Mouse (Mus musculus) forebrain, embryonic 11.5 days (tissue): ENCODE measurements around the gene Zbtb44. TPM values are rescaled to one million over a fixed set of nuclear protein-coding genes. Genes with fewer than 3 reads are reported as not detected.
A peak's percentile ranks its signal among the peaks of the same experiment; 100 is the strongest.

Source experiments
- ATAC-seq: fragments of 200-750 bp; cut with Nextera tagmentation; replicated peaks from 2 replicates; pipeline ENCODE4 v1.8.0; 2017; ENCODE audit warnings: moderate TSS enrichment; ENCODE audit not compliant: low FRiP score
- DNase-seq: peaks from one replicate; pipeline ENCODE4 v3.0.0-alpha.2; 2017; ENCODE audit warnings: low spot score
- H3K27ac ChIP-seq: fragments of 300-500 bp; sonication (generic); 2 replicates; pipeline ENCODE4 v1.5.1; 2014; ENCODE audit warnings: low read depth, low read length
- H3K27me3 ChIP-seq: fragments of 300-500 bp; sonication (generic); 2 replicates; pipeline ENCODE4 v1.6.1; 2014; ENCODE audit warnings: mild to moderate bottlenecking, low read length, mixed read lengths; ENCODE audit not compliant: control insufficient read depth, insufficient read depth
- H3K36me3 ChIP-seq: fragments of 300-500 bp; sonication (generic); 2 replicates; pipeline ENCODE4 v1.6.1; 2014; ENCODE audit warnings: mild to moderate bottlenecking, low read length, moderate library complexity, mixed read lengths; ENCODE audit not compliant: control insufficient read depth, insufficient read depth
- H3K4me1 ChIP-seq: fragments of 300-500 bp; sonication (generic); replicated peaks from 2 replicates; pipeline ENCODE4 v1.6.1; 2014; ENCODE audit warnings: low read length, mixed read lengths; ENCODE audit not compliant: control insufficient read depth, insufficient read depth
- H3K4me2 ChIP-seq: fragments of 300-500 bp; sonication (generic); 2 replicates; pipeline ENCODE4 v1.6.1; 2014; ENCODE audit warnings: low read depth, mild to moderate bottlenecking, low read length, moderate library complexity, mixed read lengths; ENCODE audit not compliant: severe bottlenecking
- H3K4me3 ChIP-seq: fragments of 300-500 bp; sonication (generic); 2 replicates; pipeline ENCODE4 v1.5.1; 2014; ENCODE audit warnings: low read depth, low read length
- H3K9ac ChIP-seq: fragments of 300-500 bp; sonication (generic); 2 replicates; pipeline ENCODE4 v1.6.1; 2014; ENCODE audit warnings: low read length
- H3K9me3 ChIP-seq: fragments of 300-500 bp; sonication (generic); 2 replicates; pipeline ENCODE4 v1.6.1; 2016; ENCODE audit warnings: low read length, mixed read lengths; ENCODE audit not compliant: control insufficient read depth
- WGBS: fragments of 180-500 bp; shearing (Covaris S2); extraction: QIAGEN DNeasy Blood & Tissue Kit; methylation state at CpG from one replicate; pipeline ENCODE4 v1.1.7; 2014; 5-methylcytosine and 5-hydroxymethylcytosine counted together
- polyA plus RNA-seq: library from polyadenylated mRNA; unstranded; fragments of >200 nt; fragmentation: Nextera tagmentation; extraction: Ambion mirVana; gene quantifications from 2 replicates; pipeline ENCODE4 v1.2.1, GENCODE M21; 2014

Gene Zbtb44
- polyA plus RNA-seq, 1 experiment from 2014 or later = 5.8 TPM

DNA sequence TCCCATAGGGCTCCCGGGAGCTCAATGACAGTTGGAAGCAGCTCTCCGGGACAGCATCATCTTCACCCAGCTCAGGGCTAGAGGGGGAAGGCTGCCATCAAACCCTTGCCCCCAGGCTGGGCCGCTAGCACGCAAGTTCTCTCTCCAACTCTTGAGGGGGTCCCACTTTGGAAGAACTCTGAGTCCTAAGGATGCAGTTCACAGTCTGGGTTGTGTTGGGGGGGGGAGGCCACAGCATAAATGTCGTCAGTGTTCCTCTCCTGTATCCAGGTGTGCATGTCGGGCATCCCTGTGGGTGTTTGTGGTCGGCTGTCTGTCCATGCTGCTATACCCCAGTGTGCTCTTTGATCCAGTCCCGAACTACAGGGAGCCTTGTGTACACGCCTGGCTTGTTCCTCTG, 59.1 kb downstream of the Zbtb44 start:
- ATAC-seq (no peak), DNase-seq (no peak)
- H3K4me2 ChIP-seq = no peak overlapping the region
- no peak overlapping the region for H3K9ac ChIP-seq
- H3K27ac ChIP-seq = no peak overlapping the region
- no peaks in the 10 kb centered on the region for H3K9me3 ChIP-seq
- no peaks in the 10 kb centered on the region for H3K4me1 ChIP-seq
- H3K27me3 ChIP-seq = no peaks in the 10 kb centered on the region
- H3K4me3 ChIP-seq = no peak overlapping the region
- WGBS = 85% methylated on average over 9 of the region's 9 CpGs
- H3K36me3 ChIP-seq = no peaks in the 10 kb centered on the region

DNA sequence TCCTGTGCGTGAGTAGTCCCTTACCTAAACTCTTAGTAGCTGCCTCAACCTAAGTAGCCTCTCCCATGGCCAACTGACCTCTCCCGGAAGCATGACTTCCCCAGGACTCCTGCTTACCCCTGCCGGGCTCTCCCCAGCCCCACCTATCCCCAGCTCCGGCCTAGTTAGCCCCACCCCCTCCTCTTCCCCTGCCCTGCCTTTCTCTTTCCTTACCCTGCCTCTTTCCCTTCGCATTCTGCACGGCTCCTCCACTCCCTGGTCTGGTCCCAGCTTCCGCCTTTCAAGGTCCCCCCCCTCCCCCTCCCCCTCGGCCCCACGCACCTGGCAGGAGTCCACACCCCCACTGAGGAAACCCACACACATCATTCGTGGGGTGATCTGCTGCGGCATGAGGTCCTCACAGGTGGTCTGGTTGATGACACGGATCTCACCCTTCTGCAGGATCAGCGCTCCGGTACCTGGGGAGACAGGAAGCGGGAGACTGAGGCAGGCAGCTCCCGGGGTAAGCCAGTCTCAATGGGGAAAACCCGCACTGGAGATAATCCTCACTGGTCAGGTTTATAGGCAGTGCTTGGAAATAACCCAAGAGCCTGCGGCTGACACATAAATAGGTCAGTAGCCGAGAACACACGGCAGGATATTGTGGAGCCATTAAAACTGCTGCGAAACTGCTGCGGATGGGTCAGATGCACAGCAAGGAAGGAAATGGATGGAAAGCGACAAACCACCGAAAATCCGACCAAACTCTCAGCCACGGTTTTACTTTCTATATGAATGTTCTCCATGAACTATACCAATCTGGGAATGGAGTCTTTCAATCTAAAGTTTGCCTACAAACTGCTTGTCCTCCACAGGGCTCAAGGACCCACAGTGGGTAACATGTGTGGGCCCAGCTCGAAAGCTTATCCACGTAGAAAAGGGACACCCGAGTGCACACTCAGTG, 59.9 kb downstream of the Zbtb44 start:
- Histone ChIP-seq H3K4me1 (no peaks in the 10 kb centered on the region), H3K27ac (no peak overlapping the region), H3K27me3 (no peaks in the 10 kb centered on the region), H3K9ac (no peak overlapping the region), H3K4me2 (no peak overlapping the region), H3K4me3 (no peak overlapping the region), H3K36me3 (no peaks in the 10 kb centered on the region), H3K9me3 (no peaks in the 10 kb centered on the region)
- ATAC-seq (no peak), DNase-seq (no peak)
- WGBS = 81% methylated on average over 27 of the region's 29 CpGs

DNA sequence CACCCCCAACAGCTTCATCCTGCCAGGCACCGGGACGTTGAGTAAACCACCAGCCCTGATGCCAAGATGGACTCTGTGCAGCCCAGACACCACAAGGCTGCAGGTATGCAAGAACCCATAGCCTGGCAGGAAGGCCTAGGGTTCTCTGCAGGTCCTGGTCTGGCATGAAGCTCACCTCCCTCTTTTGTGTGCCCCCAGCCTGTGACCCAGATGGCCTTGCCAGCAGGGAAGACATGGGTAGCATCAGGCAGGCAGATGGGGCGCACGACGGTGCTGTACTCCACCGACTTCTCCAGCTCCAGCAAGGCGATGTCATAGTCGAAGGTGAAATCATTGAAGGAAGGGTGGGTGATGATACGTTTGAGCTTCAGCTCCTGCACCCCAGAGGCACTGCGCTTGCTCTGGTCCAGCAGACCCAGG, 60.7 kb downstream of the Zbtb44 start:
- no peak overlapping the region for H3K27ac ChIP-seq
- H3K4me3 ChIP-seq = no peak overlapping the region
- no peaks in the 10 kb centered on the region for H3K36me3 ChIP-seq
- no peaks in the 10 kb centered on the region for H3K4me1 ChIP-seq
- H3K4me2 ChIP-seq = no peak overlapping the region
- H3K27me3 ChIP-seq = no peaks in the 10 kb centered on the region
- 95% methylated on average over 10 of the region's 10 CpGs for WGBS
- no peak overlapping the region for H3K9ac ChIP-seq
- ATAC-seq = no peak
- H3K9me3 ChIP-seq = no peaks in the 10 kb centered on the region
- peak; percentile 20 for DNase-seq

DNA sequence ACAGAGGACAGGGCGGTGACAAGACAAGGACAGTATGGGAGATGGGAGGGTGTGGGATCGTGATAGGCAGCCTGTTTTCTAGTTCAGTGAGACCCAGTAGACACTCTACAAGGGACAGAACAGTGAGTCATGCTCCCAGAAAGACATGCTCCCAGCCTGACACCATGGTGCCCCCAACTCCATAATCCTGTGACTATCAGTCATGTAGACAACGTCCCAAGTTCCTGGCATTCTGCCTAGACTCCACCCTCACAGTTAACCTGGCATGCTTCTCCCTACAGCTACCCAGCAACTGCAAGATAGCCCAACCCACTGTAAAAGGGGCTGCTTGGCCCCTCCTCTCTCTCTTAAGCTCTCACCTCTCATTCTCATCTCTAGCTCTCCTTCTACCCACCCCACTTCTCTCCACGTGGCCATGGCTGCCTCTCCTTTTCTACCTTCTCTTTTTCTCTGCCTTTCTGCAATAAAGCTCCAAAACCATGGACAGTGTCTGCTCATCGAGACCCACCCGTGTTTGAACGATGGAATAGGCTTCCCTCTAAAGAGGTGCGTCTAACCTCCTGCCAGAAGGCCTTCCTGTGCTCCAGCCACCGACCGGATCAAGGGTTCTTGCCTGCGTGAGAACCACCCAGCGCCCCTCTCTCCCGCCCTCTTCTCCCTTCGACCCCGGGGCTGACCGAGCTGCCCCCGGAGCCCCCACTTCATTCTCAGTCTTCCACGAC, 61.8 kb downstream of the Zbtb44 start:
- 93% methylated on average over 18 of the region's 18 CpGs for WGBS
- H3K27ac ChIP-seq = no peak overlapping the region
- DNase-seq (peak; percentile 24), ATAC-seq (no peak)
- no peak overlapping the region for H3K4me2 ChIP-seq
- no peaks in the 10 kb centered on the region for H3K4me1 ChIP-seq
- no peak overlapping the region for H3K4me3 ChIP-seq
- no peaks in the 10 kb centered on the region for H3K9me3 ChIP-seq
- no peaks in the 10 kb centered on the region for H3K36me3 ChIP-seq
- H3K9ac ChIP-seq = no peak overlapping the region
- H3K27me3 ChIP-seq = no peaks in the 10 kb centered on the region

DNA sequence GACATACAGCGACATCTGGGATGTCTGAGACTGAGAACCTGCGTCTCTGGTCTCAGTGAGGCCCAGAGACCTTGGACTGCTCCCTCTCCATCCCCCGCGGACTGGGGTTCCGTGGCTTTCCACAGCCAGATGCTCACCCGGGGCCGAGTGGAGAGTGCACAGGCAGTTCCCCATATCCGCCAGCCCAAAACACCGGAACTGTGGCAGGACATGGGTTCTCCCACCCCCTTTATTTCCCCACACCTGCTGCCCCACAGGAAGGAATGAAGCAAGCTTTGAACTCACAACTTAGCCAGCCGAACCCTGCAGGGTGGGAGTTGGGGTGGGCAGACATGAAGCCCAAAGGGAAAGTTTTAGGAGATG, 62.4 kb downstream of the Zbtb44 start:
- Histone ChIP-seq H3K4me1 (no peaks in the 10 kb centered on the region), H3K9ac (no peak overlapping the region), H3K4me3 (no peak overlapping the region), H3K27me3 (no peaks in the 10 kb centered on the region), H3K36me3 (no peaks in the 10 kb centered on the region), H3K9me3 (no peaks in the 10 kb centered on the region), H3K4me2 (no peak overlapping the region), H3K27ac (no peak overlapping the region)
- peak; percentile 43 for DNase-seq
- no peak for ATAC-seq
- WGBS = 95% methylated on average over 10 of the region's 10 CpGs

GRCm38 (mm10) chr9:31097088-31098082, 66.9 kb downstream of the Zbtb44 start:
- H3K9me3 ChIP-seq = no peaks in the 10 kb centered on the region
- DNase-seq = peak; percentile 27
- no peaks in the 10 kb centered on the region for H3K4me1 ChIP-seq
- no peak overlapping the region for H3K4me3 ChIP-seq
- no peak overlapping the region for H3K4me2 ChIP-seq
- no peak for ATAC-seq
- no peak overlapping the region for H3K9ac ChIP-seq
- H3K27ac ChIP-seq = no peak overlapping the region
- H3K27me3 ChIP-seq = no peaks in the 10 kb centered on the region
- WGBS = 87% methylated on average over 20 of the region's 20 CpGs
- no peaks in the 10 kb centered on the region for H3K36me3 ChIP-seq

DNA sequence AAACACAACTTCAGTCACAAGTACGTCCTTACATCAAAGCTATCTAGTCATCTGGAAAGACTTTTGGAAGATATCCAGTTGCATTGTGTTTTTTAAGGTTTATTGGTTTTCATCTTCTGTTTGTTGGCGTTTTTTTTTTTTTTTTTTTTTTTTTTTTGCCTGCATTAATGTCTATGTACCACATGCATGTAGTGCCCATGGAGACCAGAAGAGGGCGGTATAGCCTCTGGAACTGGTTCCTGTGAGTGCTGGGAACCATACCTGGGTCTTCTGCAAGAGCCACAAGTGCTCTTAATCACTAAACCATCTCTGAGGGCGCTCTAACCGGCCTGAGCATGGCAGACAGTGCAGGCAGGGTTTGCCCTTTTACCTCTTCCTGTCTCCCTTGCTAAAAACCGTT, 67.7 kb downstream of the Zbtb44 start:
- Histone ChIP-seq H3K4me1 (no peaks in the 10 kb centered on the region), H3K27ac (no peak overlapping the region), H3K36me3 (no peaks in the 10 kb centered on the region), H3K4me2 (no peak overlapping the region), H3K9me3 (no peaks in the 10 kb centered on the region), H3K27me3 (no peaks in the 10 kb centered on the region), H3K9ac (no peak overlapping the region), H3K4me3 (no peak overlapping the region)
- ATAC-seq (no peak), DNase-seq (no peak)
- 82% methylated on average over 6 of the region's 6 CpGs for WGBS

GRCm38 (mm10) chr9:31108464-31108863, 78.0 kb downstream of the Zbtb44 start:
- Histone ChIP-seq H3K9me3 (no peaks in the 10 kb centered on the region), H3K4me2 (no peak overlapping the region), H3K4me1 (no peaks in the 10 kb centered on the region), H3K27ac (no peak overlapping the region), H3K36me3 (no peaks in the 10 kb centered on the region), H3K4me3 (no peak overlapping the region), H3K27me3 (no peaks in the 10 kb centered on the region), H3K9ac (no peak overlapping the region)
- ATAC-seq = no peak
- DNase-seq = no peak
- 93% methylated on average over 8 of the region's 8 CpGs for WGBS
